Comparison of ENCODE assay signal across 1 mouse cellular context in the genomic region with DNA sequence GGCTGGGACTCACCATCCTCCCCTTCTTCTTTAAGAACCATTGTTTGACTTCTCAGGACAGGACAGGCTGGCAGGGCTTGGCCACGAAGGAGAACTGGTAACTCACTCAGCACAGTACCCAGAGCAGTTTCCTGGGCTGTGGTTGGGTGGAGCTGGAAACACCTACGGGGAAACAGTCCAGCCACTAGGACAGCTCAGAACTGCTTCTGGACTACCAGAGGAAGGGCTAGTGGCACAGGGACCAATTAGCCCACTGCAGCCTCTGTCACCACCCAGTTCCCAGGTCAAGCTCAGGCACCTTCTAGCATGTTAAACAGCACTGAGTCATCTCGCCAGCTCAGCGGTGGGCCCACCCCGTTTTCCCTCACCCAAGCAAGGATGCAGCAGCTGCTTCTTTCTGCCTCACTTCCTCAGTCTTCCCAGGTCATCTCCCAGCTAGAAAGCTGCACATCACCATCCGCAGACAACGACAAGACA.
TF ChIP-seq lines count a peak whose summit lies in the region.

No protein-coding gene starts in this region.

TF ChIP-seq in CH12.LX, 34 proteins besides CTCF, POLR2A, EP300 and RAD21 (continued from another document):
- TF ChIP-seq ELF1 (IDR thresholded peaks at IDR 0.05; ENCODE audit: low read depth, low read length) (no peak; the same call in 1 of the 2 replicates), ZNF384 (IDR thresholded peaks at IDR 0.05; ENCODE audit: low read depth, low read length) (no peak), CHD2 (IDR thresholded peaks at IDR 0.05; ENCODE audit: low read length) (no peak), MYC (IDR thresholded peaks at IDR 0.05; ENCODE audit: low read depth, low read length) (peak; percentile 66; the same call in 1 of the 2 replicates), MAX (IDR thresholded peaks at IDR 0.05; ENCODE audit: low read length) (0 out of 2 replicates have a peak, but pooled peaks have one; percentile 44), SIN3A (IDR thresholded peaks at IDR 0.05; ENCODE audit: low read length) (peak; percentile 45; the same call in 1 of the 2 replicates), GABPA (IDR thresholded peaks at IDR 0.05; ENCODE audit: insufficient replicate concordance, low read depth, low read length) (no peak), USF2 (conservative IDR thresholded peaks at IDR 0.05; ENCODE audit: low read depth, low read length) (no peak), ZC3H11A (IDR thresholded peaks at IDR 0.05; ENCODE audit: low read depth, low read length) (no peak), NELFE (IDR thresholded peaks at IDR 0.05; ENCODE audit: low read depth, low read length) (peak; percentile 82), MXI1 (IDR thresholded peaks at IDR 0.05; ENCODE audit: low read depth, low read length) (peak; percentile 88; the same call in 1 of the 2 replicates), ZKSCAN1 (IDR thresholded peaks at IDR 0.05; ENCODE audit: borderline replicate concordance, low read depth, low read length) (no peak), ZMIZ1 (IDR thresholded peaks at IDR 0.05; ENCODE audit: low read depth, low read length) (peak; percentile 86), JUND (conservative IDR thresholded peaks at IDR 0.05; ENCODE audit: low read depth, low read length) (0 out of 2 replicates have a peak, but pooled peaks have one; percentile 39), CHD1 (IDR thresholded peaks at IDR 0.05; ENCODE audit: low read depth, low read length) (peak; percentile 72), MAZ (IDR thresholded peaks at IDR 0.05; ENCODE audit: low read depth, low read length) (peak; percentile 56; the same call in 1 of the 2 replicates), JUN (IDR thresholded peaks at IDR 0.05; ENCODE audit: insufficient read depth, low read depth, low read length) (0 out of 2 replicates have a peak, but pooled peaks have one; percentile 29)
